Mouse (Mus musculus) midbrain, embryonic 14.5 days (tissue): ENCODE data around the gene Shisa9. TPM values are rescaled to one million over a fixed set of nuclear protein-coding genes. Genes with fewer than 3 reads are reported as not detected.
"Not testable (repeated sequence)": the region's sequence is repeated elsewhere in the genome, so short reads cannot be mapped to it uniquely, and the experiment has no call there.

Experiments used
- ATAC-seq: fragments of 200-750 bp; cut with Nextera tagmentation; 2 replicates; pipeline ENCODE4 v1.8.0; 2017; ENCODE audit warnings: moderate number of reproducible peaks, moderate library complexity; ENCODE audit not compliant: low FRiP score, low TSS enrichment
- DNase-seq: peaks from one replicate; pipeline ENCODE4 v3.0.0-alpha.2; 2015
- H3K27ac ChIP-seq: fragments of 300-500 bp; sonication (generic); replicated peaks from 2 replicates; pipeline ENCODE4 v1.5.1; 2014; ENCODE audit warnings: mild to moderate bottlenecking, low read depth, low read length, moderate library complexity
- H3K27me3 ChIP-seq: fragments of 300-500 bp; sonication (generic); 2 replicates; pipeline ENCODE4 v1.6.1; 2014; ENCODE audit warnings: low read length, control low read depth, mixed read lengths; ENCODE audit not compliant: control insufficient read depth, insufficient read depth
- H3K36me3 ChIP-seq: fragments of 300-500 bp; sonication (generic); 2 replicates; pipeline ENCODE4 v1.6.1; 2014; ENCODE audit warnings: low read length, control low read depth; ENCODE audit not compliant: control insufficient read depth, insufficient read depth
- H3K4me1 ChIP-seq: fragments of 300-500 bp; sonication (generic); 2 replicates; pipeline ENCODE4 v1.6.1; 2014; ENCODE audit warnings: mild to moderate bottlenecking, antibody characterized with exemption, low read length, control low read depth; ENCODE audit not compliant: control insufficient read depth, insufficient read depth
- H3K4me2 ChIP-seq: fragments of 300-500 bp; sonication (generic); 2 replicates; pipeline ENCODE4 v1.6.1; 2014; ENCODE audit warnings: mild to moderate bottlenecking, low read length, moderate library complexity
- H3K4me3 ChIP-seq: fragments of 300-500 bp; sonication (generic); replicated peaks from 2 replicates; pipeline ENCODE4 v1.5.1; 2014; ENCODE audit warnings: low read depth, low read length
- H3K9ac ChIP-seq: fragments of 300-500 bp; sonication (generic); replicated peaks from 2 replicates; pipeline ENCODE4 v1.6.1; 2014; ENCODE audit warnings: mild to moderate bottlenecking, low read length, moderate library complexity
- H3K9me3 ChIP-seq: fragments of 300-500 bp; sonication (generic); 2 replicates; pipeline ENCODE4 v1.6.1; 2016; ENCODE audit warnings: low read length, control low read depth, mixed read lengths; ENCODE audit not compliant: control insufficient read depth
- WGBS: fragments of 180-500 bp; shearing (Covaris S2); extraction: QIAGEN DNeasy Blood & Tissue Kit; methylation state at CpG from one replicate; pipeline ENCODE4 v1.1.7; 2014; 5-methylcytosine and 5-hydroxymethylcytosine counted together
- polyA plus RNA-seq: library from polyadenylated mRNA; unstranded; fragments of >200 nt; fragmentation: Nextera tagmentation; extraction: Ambion mirVana; gene quantifications from 2 replicates; pipeline ENCODE4 v1.2.1, GENCODE M21; 2014

Gene Shisa9
- polyA plus RNA-seq, result 11.3 and 11.5 TPM in 2 replicates

- peak within 1 kb of the TSS; percentile 64 for H3K9ac ChIP-seq
- peaks cover 41% of the 10 kb centered on the region for H3K27me3 ChIP-seq
- under 1% methylated on average over 42 of the region's 42 CpGs for WGBS
- DNase-seq (peak; percentile 79), ATAC-seq (peak; percentile 73)
- peak within 1 kb of the TSS; percentile 55 for H3K27ac ChIP-seq
- H3K4me1 ChIP-seq, result peaks cover 12% of the 10 kb centered on the region; the same call in 1 of the 2 replicates
- H3K4me3 ChIP-seq, result peak within 1 kb of the TSS; percentile 58
- no peaks in the 10 kb centered on the region for H3K36me3 ChIP-seq
- no peaks in the 10 kb centered on the region for H3K9me3 ChIP-seq
- H3K4me2 ChIP-seq, result peak within 1 kb of the TSS; percentile 95
Observed at GRCm38 (mm10) chr16:11983616-11984270, at the start of gene Shisa9. TSS of gene Shisa9 (plus strand) at chr16:11984113.

GRCm38 (mm10) chr16:11940477-11940876, 43.4 kb upstream of the Shisa9 start:
- DNase-seq (peak; percentile 63), ATAC-seq (no peak)
- Histone ChIP-seq H3K27ac (no peak overlapping the region), H3K9me3 (no peaks in the 10 kb centered on the region), H3K4me3 (no peak overlapping the region), H3K4me2 (no peak overlapping the region), H3K36me3 (no peaks in the 10 kb centered on the region), H3K27me3 (no peaks in the 10 kb centered on the region), H3K9ac (no peak overlapping the region), H3K4me1 (no peaks in the 10 kb centered on the region)

GRCm38 (mm10) chr16:11960691-11961090, 23.2 kb upstream of the Shisa9 start:
- no peak overlapping the region for H3K4me2 ChIP-seq
- DNase-seq (no peak), ATAC-seq (no peak)
- H3K4me1 ChIP-seq, result no peaks in the 10 kb centered on the region
- H3K4me3 ChIP-seq, result no peak overlapping the region
- H3K27ac ChIP-seq, result no peak overlapping the region
- H3K9me3 ChIP-seq, result no peaks in the 10 kb centered on the region
- no peaks in the 10 kb centered on the region for H3K27me3 ChIP-seq
- 82% methylated on average over 1 of the region's 1 CpGs for WGBS
- H3K9ac ChIP-seq, result no peak overlapping the region
- H3K36me3 ChIP-seq, result no peaks in the 10 kb centered on the region

GRCm38 (mm10) chr16:11966041-11966440, 17.9 kb upstream of the Shisa9 start:
- no peaks in the 10 kb centered on the region for H3K27me3 ChIP-seq
- DNase-seq (no peak), ATAC-seq (no peak)
- H3K9me3 ChIP-seq, result no peaks in the 10 kb centered on the region
- H3K4me2 ChIP-seq, result no peak overlapping the region
- WGBS, result 93% methylated on average over 8 of the region's 8 CpGs
- no peak overlapping the region for H3K9ac ChIP-seq
- no peaks in the 10 kb centered on the region for H3K4me1 ChIP-seq
- H3K36me3 ChIP-seq, result no peaks in the 10 kb centered on the region
- no peak overlapping the region for H3K27ac ChIP-seq
- no peak overlapping the region for H3K4me3 ChIP-seq

GRCm38 (mm10) chr16:11966810-11967209, 17.1 kb upstream of the Shisa9 start:
- H3K4me1 ChIP-seq, ATAC-seq: not testable (repeated sequence)
- 84% methylated on average over 3 of the region's 5 CpGs for WGBS

GRCm38 (mm10) chr16:11967579-11967978, 16.3 kb upstream of the Shisa9 start:
- no peak for ATAC-seq
- H3K9ac ChIP-seq, result no peak overlapping the region
- no peak overlapping the region for H3K4me2 ChIP-seq
- DNase-seq, result no peak
- H3K4me1 ChIP-seq, result no peaks in the 10 kb centered on the region
- H3K27ac ChIP-seq, result no peak overlapping the region
- no peaks in the 10 kb centered on the region for H3K9me3 ChIP-seq
- H3K36me3 ChIP-seq, result no peaks in the 10 kb centered on the region
- no peaks in the 10 kb centered on the region for H3K27me3 ChIP-seq
- H3K4me3 ChIP-seq, result no peak overlapping the region
- 73% methylated on average over 2 of the region's 2 CpGs for WGBS

More at GRCm38 (mm10) chr16:11966810-11967209, 17.1 kb upstream of the Shisa9 start:
- H3K4me2 ChIP-seq, H3K27me3 ChIP-seq, H3K9ac ChIP-seq, H3K9me3 ChIP-seq, H3K27ac ChIP-seq, H3K4me3 ChIP-seq, DNase-seq, H3K36me3 ChIP-seq: not testable (repeated sequence)

- Histone ChIP-seq H3K27ac (no peak overlapping the region), H3K36me3 (no peaks in the 10 kb centered on the region), H3K27me3 (no peaks in the 10 kb centered on the region), H3K4me3 (no peak overlapping the region), H3K9me3 (no peaks in the 10 kb centered on the region), H3K4me2 (no peak overlapping the region), H3K9ac (no peak overlapping the region), H3K4me1 (no peaks in the 10 kb centered on the region)
- ATAC-seq (no peak), DNase-seq (no peak)
- WGBS, result 41% methylated on average over 4 of the region's 4 CpGs
Observed at GRCm38 (mm10) chr16:11973707-11974106, 10.2 kb upstream of the Shisa9 start.

- Histone ChIP-seq H3K4me2 (no peak overlapping the region), H3K27ac (no peak overlapping the region), H3K4me1 (no peaks in the 10 kb centered on the region), H3K4me3 (no peak overlapping the region), H3K27me3 (no peaks in the 10 kb centered on the region), H3K36me3 (no peaks in the 10 kb centered on the region), H3K9ac (no peak overlapping the region), H3K9me3 (no peaks in the 10 kb centered on the region)
- DNase-seq (no peak), ATAC-seq (no peak)
- WGBS, result 89% methylated on average over 2 of the region's 2 CpGs
Observed at GRCm38 (mm10) chr16:11976737-11977136, 7.2 kb upstream of the Shisa9 start.

- Histone ChIP-seq H3K4me3 (no peak overlapping the region), H3K27me3 (peaks cover 34% of the 10 kb centered on the region), H3K27ac (no peak overlapping the region), H3K36me3 (no peaks in the 10 kb centered on the region), H3K9ac (no peak overlapping the region), H3K9me3 (no peaks in the 10 kb centered on the region), H3K4me1 (peaks cover 12% of the 10 kb centered on the region; the same call in 1 of the 2 replicates), H3K4me2 (no peak overlapping the region)
- WGBS, result 22% methylated on average over 3 of the region's 3 CpGs
- DNase-seq (peak; percentile 82), ATAC-seq (no peak)
Observed at GRCm38 (mm10) chr16:11980764-11981163, 3.1 kb upstream of the Shisa9 start.
